In the genomic region with DNA sequence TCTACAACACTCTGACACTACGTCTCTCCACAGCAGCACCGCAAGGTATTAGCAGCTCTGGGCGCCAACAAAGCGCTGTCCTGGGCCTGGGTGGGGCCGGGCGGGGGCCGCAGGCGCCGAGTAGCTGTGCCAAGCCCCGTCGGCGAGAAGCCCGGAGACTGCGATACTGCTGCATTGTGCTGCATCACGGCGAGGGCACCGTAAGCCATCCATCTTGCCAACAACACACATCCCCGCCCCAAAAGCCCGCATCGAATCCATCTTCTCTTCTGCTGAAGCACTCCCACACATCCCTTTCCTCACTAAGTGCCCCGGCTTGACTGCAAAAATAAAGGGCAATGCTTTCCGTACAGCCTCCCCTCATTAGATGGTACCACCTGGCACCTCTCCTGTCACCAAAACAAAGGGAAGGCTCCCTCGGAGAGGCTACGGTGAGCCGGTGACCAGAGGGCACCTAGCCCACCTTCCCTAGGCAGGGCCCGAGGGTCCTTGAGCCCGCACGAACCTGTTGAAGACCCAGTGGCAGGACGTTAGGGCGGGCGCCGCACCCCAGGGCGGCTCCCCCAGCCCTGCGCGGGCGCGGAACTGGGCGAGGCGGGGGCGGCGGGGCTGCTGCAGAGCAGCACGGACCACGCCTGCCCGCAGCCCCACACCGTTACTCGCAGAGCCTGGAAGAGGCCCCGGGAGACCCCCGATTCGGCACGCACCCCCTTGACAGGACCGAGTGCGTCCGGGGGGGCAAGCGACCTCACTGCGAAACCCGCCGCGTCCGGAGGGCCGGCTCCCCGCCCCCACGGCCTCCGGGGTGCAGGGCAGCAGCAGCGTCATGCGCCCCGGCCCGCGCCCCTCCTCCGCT, we compare ENCODE assay signal across 7 mouse cellular contexts. TPM values are rescaled to one million over a fixed set of nuclear protein-coding genes. Genes with fewer than 3 reads are reported as not detected.
A peak's percentile ranks its signal among the peaks of the same experiment; 100 is the strongest.
DNase-seq lines count a peak whose midpoint lies in the region; ATAC-seq and TF ChIP-seq lines count a peak whose summit lies in the region.

No protein-coding gene starts in this region.

- no peaks in the 10 kb centered on the region for H3K36me3 ChIP-seq in intestine, postnatal 0 days (ENCODE audit: control insufficient read depth, insufficient read depth)

- intact Hi-C loops in gastrocnemius, postnatal 36 days (cut with DNase I), result no loop called here
- intact Hi-C loops in left cerebral cortex, postnatal 4 days (cut with DNase I), result loop anchor here (5.0 to 10.0 kb wide), 2 partner anchors 205 to 388 kb away; partner anchors contain the start of gene 4930505A04Rik

- no peak for TF ChIP-seq CTCF in intestine, postnatal 0 days (IDR thresholded peaks at IDR 0.05; ENCODE audit: low read depth)

- H3K27me3 ChIP-seq in intestine, postnatal 0 days (replicated peaks; ENCODE audit: control insufficient read depth, insufficient read depth, low read length), result peaks cover 17% of the 10 kb centered on the region; the same call in 1 of the 2 replicates

- DNase-seq in adrenal gland, adult 2 months, result peak; percentile 78
- DNase-seq in embryo, embryonic 10 days (ENCODE audit: low spot score), result peak; percentile 57
- peak; percentile 43 to 56 for DNase-seq in gastrocnemius, postnatal 36 days
- peak; percentile 71 for DNase-seq in left cerebral cortex, postnatal 4 days
- DNase-seq in mesoderm, embryonic 11.5 days (ENCODE audit: low read depth, low spot score), result peak; percentile 76
- DNase-seq in spleen, postnatal 10 days (ENCODE audit: low spot score in 2 of 2), result peak; percentile 8 to 36

- peak overlapping the region; percentile 73 for H3K9ac ChIP-seq in intestine, postnatal 0 days (ENCODE audit: low read depth, low read length)

- H3K4me1 ChIP-seq in intestine, postnatal 0 days (replicated peaks; ENCODE audit: control insufficient read depth, insufficient read depth, low read length), result no peaks in the 10 kb centered on the region

- H3K27ac ChIP-seq in intestine, postnatal 0 days (ENCODE audit: low read depth, low read length), result peak overlapping the region; percentile 84

- H3K4me3 ChIP-seq in intestine, postnatal 0 days (ENCODE audit: low read depth, low read length), result peak overlapping the region; percentile 91

- H3K9me3 ChIP-seq in intestine, postnatal 0 days (ENCODE audit: control insufficient read depth), result no peaks in the 10 kb centered on the region

- peak; percentile 54 for ATAC-seq in intestine, postnatal 0 days

- 1% methylated on average over 67 of the region's 69 CpGs for WGBS in intestine, postnatal 0 days

- H3K4me2 ChIP-seq in intestine, postnatal 0 days (replicated peaks; ENCODE audit: low read depth), result peak overlapping the region; percentile 95

RNA-seq across cellular contexts. Expression of gene Sptbn1, which starts 0.7 kb away (rescaled TPM):
- total RNA-seq in adrenal gland, adult 2 months (2021), result 100 to 1,000 TPM; 249 to 315 TPM
- 40.5 and 53.8 TPM in 2 replicates for polyA plus RNA-seq in adrenal gland, adult 2 months (2012; rRNA removed)
- 100 to 1,000 TPM; 104 to 125 TPM for total RNA-seq in gastrocnemius, postnatal 36 days (2021)
- polyA plus RNA-seq in intestine, postnatal 0 days (2015; fragmentation: Nextera tagmentation; extraction: Ambion mirVana), result 73.5 and 84.7 TPM in 2 replicates
- 100 to 1,000 TPM; 589 to 608 TPM for total RNA-seq in left cerebral cortex, postnatal 4 days (2021)

Comparison
In these comparisons a context has a peak if more than half of its experiments do, and no peak if none do; other contexts are left out.
1. Peak in every context shown above with its lines: DNase-seq, ATAC-seq, H3K4me3 ChIP-seq and H3K27ac ChIP-seq.
2. DNase-seq: peak in every context shown above with its lines; median percentile 78 in adrenal gland, adult 2 months; 76 in mesoderm, embryonic 11.5 days; 71 in left cerebral cortex, postnatal 4 days; 57 in embryo, embryonic 10 days; 50 in gastrocnemius, postnatal 36 days; 22 in spleen, postnatal 10 days.